Mouse (Mus musculus): Measurements from ENCODE around the gene Zfp646. TPM values are rescaled to one million over a fixed set of nuclear protein-coding genes. Genes with fewer than 3 reads are reported as not detected.
"Not testable (repeated sequence)": the region's sequence is repeated elsewhere in the genome, so short reads cannot be mapped to it uniquely, and the experiment has no call there.

The Zfp646 gene
- polyA plus RNA-seq, 1 experiment from 2014 or later, result 7.4 TPM

- Histone ChIP-seq H3K4me3 (replicated peaks; ENCODE audit: low read depth, low read length) (no peak overlapping the region), H3K9me3 (replicated peaks; ENCODE audit: low read length) (no peaks in the 10 kb centered on the region), H3K9ac (ENCODE audit: low read depth, low read length) (no peak overlapping the region), H3K27me3 (ENCODE audit: insufficient read depth, low read length) (no peaks in the 10 kb centered on the region), H3K27ac (no peak overlapping the region), H3K4me1 (replicated peaks; ENCODE audit: insufficient read depth, low read length) (no peaks in the 10 kb centered on the region), H3K4me2 (ENCODE audit: low read length) (no peak overlapping the region), H3K36me3 (ENCODE audit: insufficient read depth, low read length) (peaks cover 48% of the 10 kb centered on the region)
- WGBS, result 82% methylated on average over 3 of the region's 3 CpGs
- ATAC-seq (replicated peaks; ENCODE audit: low FRiP score, low read depth) (no peak), DNase-seq (ENCODE audit: low spot score) (no peak)
- TF ChIP-seq CTCF (IDR thresholded peaks at IDR 0.05; ENCODE audit: low read depth), result no peak
Observed at GRCm38 (mm10) chr7:127887781-127888180, 11.8 kb downstream of the Zfp646 start.

DNA sequence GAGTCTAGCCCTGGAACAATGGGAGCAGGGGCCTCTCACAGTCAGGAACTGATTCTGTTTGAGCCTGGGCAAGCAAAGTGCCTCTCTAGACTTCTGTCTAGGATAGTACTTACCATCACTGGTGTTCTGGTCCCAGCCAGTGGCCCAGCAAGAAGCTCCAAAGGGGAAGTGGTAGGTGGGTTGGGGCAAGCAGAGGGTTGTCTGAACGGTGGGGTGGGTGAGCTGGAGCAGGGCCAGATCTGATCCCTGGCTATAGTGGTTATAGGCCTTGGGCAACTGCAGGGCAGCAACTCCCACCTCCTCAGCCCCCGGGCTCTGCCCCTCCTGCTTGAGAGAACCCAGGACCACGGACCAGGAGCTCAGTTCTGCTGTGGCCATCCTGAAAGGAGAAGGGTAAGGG is 12.8 kb downstream of the Zfp646 start:
- no peak overlapping the region for H3K4me3 ChIP-seq (replicated peaks; ENCODE audit: low read depth, low read length)
- H3K4me1 ChIP-seq (replicated peaks; ENCODE audit: insufficient read depth, low read length), result no peaks in the 10 kb centered on the region
- WGBS, result 44% methylated on average over 3 of the region's 3 CpGs
- H3K9ac ChIP-seq (ENCODE audit: low read depth, low read length), result no peak overlapping the region
- no peak for DNase-seq (ENCODE audit: low spot score)
- H3K27ac ChIP-seq, result no peak overlapping the region
- H3K27me3 ChIP-seq (ENCODE audit: insufficient read depth, low read length), result no peaks in the 10 kb centered on the region
- ATAC-seq (replicated peaks; ENCODE audit: low FRiP score, low read depth), result no peak
- H3K4me2 ChIP-seq (ENCODE audit: low read length), result no peak overlapping the region
- H3K36me3 ChIP-seq (ENCODE audit: insufficient read depth, low read length), result peaks cover 42% of the 10 kb centered on the region
- H3K9me3 ChIP-seq (replicated peaks; ENCODE audit: low read length), result no peaks in the 10 kb centered on the region
- no peak for TF ChIP-seq CTCF (IDR thresholded peaks at IDR 0.05; ENCODE audit: low read depth)

- ATAC-seq (replicated peaks; ENCODE audit: low FRiP score, low read depth) (no peak), DNase-seq (ENCODE audit: low spot score) (peak; percentile 39)
- Histone ChIP-seq H3K27ac (0 out of 2 replicates have a peak within 1 kb of the TSS, but pooled peaks have one; percentile 19), H3K9ac (ENCODE audit: low read depth, low read length) (no peak within 1 kb of the TSS), H3K4me3 (replicated peaks; ENCODE audit: low read depth, low read length) (no peak within 1 kb of the TSS), H3K9me3 (replicated peaks; ENCODE audit: low read length) (no peaks in the 10 kb centered on the region), H3K4me2 (ENCODE audit: low read length) (no peak within 1 kb of the TSS), H3K4me1 (replicated peaks; ENCODE audit: insufficient read depth, low read length) (peaks cover 11% of the 10 kb centered on the region; the same call in 1 of the 2 replicates), H3K36me3 (ENCODE audit: insufficient read depth, low read length) (peaks cover 26% of the 10 kb centered on the region), H3K27me3 (ENCODE audit: insufficient read depth, low read length) (no peaks in the 10 kb centered on the region)
- TF ChIP-seq CTCF (IDR thresholded peaks at IDR 0.05; ENCODE audit: low read depth), result no peak
- WGBS, result 31% methylated on average over 4 of the region's 4 CpGs
Observed at GRCm38 (mm10) chr7:127890798-127891197, 14.8 kb downstream of the Zfp646 start, which contains the start of gene Prss53. Gene Prss53, minus strand, starts transcription at chr7:127890970.

DNA sequence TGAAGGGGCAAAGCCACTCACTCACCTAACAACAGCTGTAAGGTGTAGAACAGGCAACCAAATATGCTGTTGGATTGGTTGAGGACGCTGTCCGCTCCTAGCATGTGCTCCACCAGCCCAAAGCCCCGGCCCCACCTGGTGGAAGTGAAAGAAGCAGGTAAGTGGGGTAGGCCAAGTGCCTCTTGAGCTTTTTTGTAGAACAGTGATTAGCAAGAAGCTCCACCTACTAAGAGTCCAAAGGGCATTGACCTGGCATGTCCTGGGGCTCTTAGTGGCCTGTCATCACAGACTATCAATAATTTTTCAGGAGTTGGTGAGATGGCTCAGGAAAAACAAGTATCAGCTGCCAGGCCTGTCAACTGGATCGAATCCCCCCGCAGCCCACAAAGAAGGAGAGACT is 18.5 kb downstream of the Zfp646 start:
- Histone ChIP-seq H3K4me2 (ENCODE audit: low read length) (peak overlapping the region; percentile 88), H3K4me1 (replicated peaks; ENCODE audit: insufficient read depth, low read length) (peaks cover 11% of the 10 kb centered on the region; the same call in 1 of the 2 replicates), H3K4me3 (replicated peaks; ENCODE audit: low read depth, low read length) (peak overlapping the region; percentile 65; the same call in 1 of the 2 replicates), H3K27me3 (ENCODE audit: insufficient read depth, low read length) (no peaks in the 10 kb centered on the region), H3K9ac (ENCODE audit: low read depth, low read length) (0 out of 2 replicates have a peak overlapping the region, but pooled peaks have one; percentile 65), H3K9me3 (replicated peaks; ENCODE audit: low read length) (no peaks in the 10 kb centered on the region), H3K27ac (no peak overlapping the region), H3K36me3 (ENCODE audit: insufficient read depth, low read length) (peaks cover 11% of the 10 kb centered on the region)
- DNase-seq (ENCODE audit: low spot score) (no peak), ATAC-seq (replicated peaks; ENCODE audit: low FRiP score, low read depth) (no peak)
- no peak for TF ChIP-seq CTCF (IDR thresholded peaks at IDR 0.05; ENCODE audit: low read depth)
- WGBS, result 55% methylated on average over 5 of the region's 5 CpGs

GRCm38 (mm10) chr7:127895442-127895841 is 19.4 kb downstream of the Zfp646 start, which contains the start of the genes Gm21974 and Vkorc1:
Gene Gm21974, minus strand, starts transcription at chr7:127895454.
Gene Vkorc1, minus strand, starts transcription at chr7:127895617.
- H3K4me2 ChIP-seq (ENCODE audit: low read length), result peak within 1 kb of the TSS; percentile 88
- peak within 1 kb of the TSS; percentile 65 for H3K4me3 ChIP-seq (replicated peaks; ENCODE audit: low read depth, low read length)
- H3K36me3 ChIP-seq (ENCODE audit: insufficient read depth, low read length), result peaks cover 8% of the 10 kb centered on the region
- H3K27ac ChIP-seq, result peak within 1 kb of the TSS; percentile 81
- DNase-seq (ENCODE audit: low spot score), result peak; percentile 99
- no peaks in the 10 kb centered on the region for H3K27me3 ChIP-seq (ENCODE audit: insufficient read depth, low read length)
- peak; percentile 60 for TF ChIP-seq CTCF (IDR thresholded peaks at IDR 0.05; ENCODE audit: low read depth)
- H3K9me3 ChIP-seq (replicated peaks; ENCODE audit: low read length), result no peaks in the 10 kb centered on the region
- H3K9ac ChIP-seq (ENCODE audit: low read depth, low read length), result peak within 1 kb of the TSS; percentile 65
- WGBS, result under 1% methylated on average over 26 of the region's 26 CpGs
- peaks cover 11% of the 10 kb centered on the region; the same call in 1 of the 2 replicates for H3K4me1 ChIP-seq (replicated peaks; ENCODE audit: insufficient read depth, low read length)
- peak; percentile 95 for ATAC-seq (replicated peaks; ENCODE audit: low FRiP score, low read depth)

GRCm38 (mm10) chr7:127895891-127896290 is 19.9 kb downstream of the Zfp646 start:
- DNase-seq (ENCODE audit: low spot score); H3K27me3 ChIP-seq (ENCODE audit: insufficient read depth, low read length); H3K36me3 ChIP-seq (ENCODE audit: insufficient read depth, low read length); H3K9ac ChIP-seq (ENCODE audit: low read depth, low read length); H3K9me3 ChIP-seq (replicated peaks; ENCODE audit: low read length); H3K27ac ChIP-seq: not testable (repeated sequence)
- Histone ChIP-seq H3K4me3 (replicated peaks; ENCODE audit: low read depth, low read length) (0 out of 2 replicates have a peak overlapping the region, but pooled peaks have one; percentile 65), H3K4me2 (ENCODE audit: low read length) (peak overlapping the region; percentile 88; the same call in 1 of the 2 replicates), H3K4me1 (replicated peaks; ENCODE audit: insufficient read depth, low read length) (peaks cover 11% of the 10 kb centered on the region; the same call in 1 of the 2 replicates)
- peak; percentile 2; the same call in 1 of the 2 replicates for ATAC-seq (replicated peaks; ENCODE audit: low FRiP score, low read depth)
- WGBS, result 75% methylated on average over 7 of the region's 7 CpGs

Measured in kidney, postnatal 0 days (tissue).